Mouse (Mus musculus) MEL (cell line): ENCODE data around the gene Fchsd2. TPM values are rescaled to one million over a fixed set of nuclear protein-coding genes. Genes with fewer than 3 reads are reported as not detected.

Source experiments
- DNase-seq: peaks from one replicate; pipeline ENCODE4 v3.0.0; 2011; ENCODE audit warnings: low read depth, low spot score
- H3K27ac ChIP-seq: 2 replicates; pipeline ENCODE4 v1.5.1; 2012; ENCODE audit warnings: low read depth, mild to moderate bottlenecking, control low read depth, low read length, moderate library complexity; ENCODE audit not compliant: control insufficient read depth
- H3K27me3 ChIP-seq, 2 experiments: fragments of 150-350 bp in 1 of 2; sonication (generic) in 1 of 2; 2 replicates each; pipeline ENCODE4 v1.6.1; 2012; ENCODE audit warnings: low read length in 2 of 2, mild to moderate bottlenecking in 2 of 2, improper control_type of control experiment in 1 of 2, moderate library complexity in 1 of 2; ENCODE audit not compliant: insufficient read depth in 2 of 2, control insufficient read depth in 1 of 2
- H3K36me3 ChIP-seq, 2 experiments: 2 replicates each; pipeline ENCODE4 v1.6.1; 2012 to 2014; ENCODE audit warnings: low read length in 2 of 2, improper control_type of control experiment in 1 of 2, inconsistent platforms in 1 of 2, mild to moderate bottlenecking in 1 of 2; ENCODE audit not compliant: insufficient read depth in 2 of 2, control insufficient read depth in 1 of 2
- H3K4me1 ChIP-seq, 2 experiments: fragments of 150-350 bp in 1 of 2; sonication (generic) in 1 of 2; 2 replicates each; pipeline ENCODE4 v1.6.1; 2012; ENCODE audit warnings: low read length in 2 of 2, improper control_type of control experiment in 1 of 2, mild to moderate bottlenecking in 1 of 2; ENCODE audit not compliant: insufficient read depth in 2 of 2, control insufficient read depth in 1 of 2
- H3K4me3 ChIP-seq, 2 experiments: fragments of 150-350 bp in 1 of 2; sonication (generic) in 1 of 2; 2 replicates each; pipeline ENCODE4 v1.5.1; 2012; ENCODE audit warnings: low read depth in 2 of 2, low read length in 2 of 2, mild to moderate bottlenecking in 2 of 2, moderate library complexity in 2 of 2, control low read depth in 1 of 2, improper control_type of control experiment in 1 of 2; ENCODE audit not compliant: control insufficient read depth in 1 of 2, insufficient read depth in 1 of 2
- H3K79me2 ChIP-seq: 2 replicates; pipeline ENCODE4 v1.6.1; 2012; ENCODE audit warnings: mild to moderate bottlenecking, low read length, moderate library complexity; ENCODE audit not compliant: control insufficient read depth, poor library complexity, insufficient read depth
- H3K9ac ChIP-seq: 2 replicates; pipeline ENCODE4 v1.6.1; 2012; ENCODE audit warnings: low read depth, mild to moderate bottlenecking, control low read depth, low read length, moderate library complexity; ENCODE audit not compliant: control insufficient read depth, poor library complexity, severe bottlenecking
- H3K9me3 ChIP-seq: fragments of 150-350 bp; sonication (generic); replicated peaks from 2 replicates; pipeline ENCODE4 v1.6.1; 2012; ENCODE audit warnings: mild to moderate bottlenecking, low read length, improper control_type of control experiment, moderate library complexity; ENCODE audit not compliant: insufficient read depth
- BHLHE40 ChIP-seq: IDR thresholded peaks from 2 replicates; pipeline ENCODE4 v1.6.1; 2012; ENCODE audit warnings: low read depth, mild to moderate bottlenecking, inconsistent platforms, low read length, improper control_type of control experiment, borderline replicate concordance
- CHD1 ChIP-seq: IDR thresholded peaks from 2 replicates; pipeline ENCODE4 v1.6.1; 2012; ENCODE audit warnings: low read depth, mild to moderate bottlenecking, inconsistent platforms, low read length, improper control_type of control experiment
- CTCF ChIP-seq, 3 experiments: IDR thresholded peaks in 2 of 3; conservative IDR thresholded peaks in 1 of 3; 2 replicates each; pipeline ENCODE4 v1.5.1; 2011 to 2012; ENCODE audit warnings: low read length in 3 of 3, low read depth in 2 of 3, mild to moderate bottlenecking in 2 of 3, improper control_type of control experiment in 1 of 3, inconsistent platforms in 1 of 3, mixed read lengths in 1 of 3, moderate library complexity in 1 of 3; ENCODE audit not compliant: control insufficient read depth in 1 of 3, insufficient read depth in 1 of 3, poor library complexity in 1 of 3, severe bottlenecking in 1 of 3
- ELF1 ChIP-seq: IDR thresholded peaks from 2 replicates; pipeline ENCODE4 v1.6.1; 2014; ENCODE audit warnings: low read depth, mild to moderate bottlenecking, inconsistent platforms, low read length, improper control_type of control experiment, moderate library complexity
- EP300 ChIP-seq, 2 experiments: IDR thresholded peaks; 2 replicates each; pipeline ENCODE4 v1.6.1; 2011; ENCODE audit warnings: improper control_type of control experiment in 2 of 2, low read length in 2 of 2, low read depth in 1 of 2, mild to moderate bottlenecking in 1 of 2
- ETS1 ChIP-seq: IDR thresholded peaks from 2 replicates; pipeline ENCODE4 v1.6.1; 2012; ENCODE audit warnings: low read depth, mild to moderate bottlenecking, inconsistent platforms, low read length, improper control_type of control experiment, moderate library complexity
- GABPA ChIP-seq: IDR thresholded peaks from 2 replicates; pipeline ENCODE4 v1.6.1; 2012; ENCODE audit warnings: low read depth, mild to moderate bottlenecking, inconsistent platforms, low read length, improper control_type of control experiment, moderate library complexity
- GATA1 ChIP-seq: IDR thresholded peaks from 2 replicates; pipeline ENCODE4 v1.6.1; 2011; ENCODE audit warnings: low read depth, low read length, improper control_type of control experiment
- HCFC1 ChIP-seq: IDR thresholded peaks from 2 replicates; pipeline ENCODE4 v1.6.1; 2012; ENCODE audit warnings: low read depth, mild to moderate bottlenecking, inconsistent platforms, low read length, improper control_type of control experiment, moderate library complexity
- JUND ChIP-seq: IDR thresholded peaks from 2 replicates; pipeline ENCODE4 v1.6.1; 2011; ENCODE audit warnings: low read depth, mild to moderate bottlenecking, improper control_type of control experiment, low read length
- MAFK ChIP-seq: IDR thresholded peaks from 2 replicates; pipeline ENCODE4 v1.6.1; 2011; ENCODE audit warnings: low read depth, mild to moderate bottlenecking, low read length, improper control_type of control experiment, borderline replicate concordance
- MAZ ChIP-seq: IDR thresholded peaks from 2 replicates; pipeline ENCODE4 v1.6.1; 2012; ENCODE audit warnings: low read depth, mild to moderate bottlenecking, inconsistent platforms, low read length, improper control_type of control experiment
- MEF2A ChIP-seq: IDR thresholded peaks from 2 replicates; pipeline ENCODE4 v1.6.1; 2014; ENCODE audit warnings: low read depth, mild to moderate bottlenecking, inconsistent platforms, low read length, improper control_type of control experiment; ENCODE audit not compliant: poor library complexity, insufficient replicate concordance, severe bottlenecking; ENCODE audit errors: extremely low read depth
- MYC ChIP-seq: IDR thresholded peaks from 2 replicates; pipeline ENCODE4 v1.6.1; 2011; ENCODE audit warnings: low read depth, mild to moderate bottlenecking, low read length, improper control_type of control experiment, moderate library complexity
- NELFE ChIP-seq: IDR thresholded peaks from 2 replicates; pipeline ENCODE4 v1.6.1; 2011; ENCODE audit warnings: low read depth, low read length, improper control_type of control experiment
- NRF1 ChIP-seq: IDR thresholded peaks from 2 replicates; pipeline ENCODE4 v1.6.1; 2014; ENCODE audit warnings: low read depth, mild to moderate bottlenecking, inconsistent platforms, low read length, improper control_type of control experiment, moderate library complexity; ENCODE audit not compliant: poor library complexity, insufficient read depth, severe bottlenecking
- POLR2A ChIP-seq, 2 experiments: IDR thresholded peaks; 2 replicates each; pipeline ENCODE4 v1.6.1; 2011 to 2012; ENCODE audit warnings: low read length in 2 of 2, mild to moderate bottlenecking in 2 of 2, control low read depth in 1 of 2, improper control_type of control experiment in 1 of 2, low read depth in 1 of 2, moderate library complexity in 1 of 2; ENCODE audit not compliant: control insufficient read depth in 1 of 2, insufficient read depth in 1 of 2, poor library complexity in 1 of 2
- POLR2AphosphoS2 ChIP-seq: IDR thresholded peaks from 2 replicates; pipeline ENCODE4 v1.6.1; 2011; ENCODE audit warnings: low read length, improper control_type of control experiment
- POLR2AphosphoS5 ChIP-seq: IDR thresholded peaks from 2 replicates; pipeline ENCODE4 v1.6.1; 2012; ENCODE audit warnings: low read depth, borderline replicate concordance, mild to moderate bottlenecking, inconsistent platforms, low read length, moderate library complexity, mixed read lengths
- RAD21 ChIP-seq: IDR thresholded peaks from 2 replicates; pipeline ENCODE4 v1.6.1; 2011; ENCODE audit warnings: mild to moderate bottlenecking, low read depth, low read length, improper control_type of control experiment
- RCOR1 ChIP-seq: IDR thresholded peaks from 2 replicates; pipeline ENCODE4 v1.6.1; 2012; ENCODE audit warnings: low read depth, mild to moderate bottlenecking, inconsistent platforms, low read length, improper control_type of control experiment
- SIN3A ChIP-seq: IDR thresholded peaks from 2 replicates; pipeline ENCODE4 v1.6.1; 2012; ENCODE audit warnings: low read length, improper control_type of control experiment, inconsistent platforms
- SMC3 ChIP-seq: IDR thresholded peaks from 2 replicates; pipeline ENCODE4 v1.6.1; 2011; ENCODE audit warnings: low read depth, low read length, improper control_type of control experiment
- TBP ChIP-seq: IDR thresholded peaks from 2 replicates; pipeline ENCODE4 v1.8.0; 2011; ENCODE audit warnings: low read depth, low read length, improper control_type of control experiment
- TCF12 ChIP-seq: IDR thresholded peaks from 2 replicates; pipeline ENCODE4 v1.6.1; 2014; ENCODE audit warnings: low read depth, mild to moderate bottlenecking, inconsistent platforms, low read length, improper control_type of control experiment, moderate library complexity
- USF2 ChIP-seq, 2 experiments: IDR thresholded peaks; 2 replicates each; pipeline ENCODE4 v1.6.1; 2011 to 2012; ENCODE audit warnings: improper control_type of control experiment in 2 of 2, low read length in 2 of 2, borderline replicate concordance in 1 of 2, inconsistent platforms in 1 of 2, low read depth in 1 of 2, mild to moderate bottlenecking in 1 of 2; ENCODE audit not compliant: insufficient read depth in 1 of 2
- ZC3H11A ChIP-seq: IDR thresholded peaks from 2 replicates; pipeline ENCODE4 v1.6.1; 2012; ENCODE audit warnings: low read depth, mild to moderate bottlenecking, inconsistent platforms, low read length, improper control_type of control experiment
- ZMIZ1 ChIP-seq: IDR thresholded peaks from 2 replicates; pipeline ENCODE4 v1.6.1; 2012; ENCODE audit warnings: low read depth, mild to moderate bottlenecking, inconsistent platforms, low read length, improper control_type of control experiment, moderate library complexity
- ZNF384 ChIP-seq: IDR thresholded peaks from 2 replicates; pipeline ENCODE4 v1.6.1; 2012; ENCODE audit warnings: low read depth, mild to moderate bottlenecking, inconsistent platforms, low read length, improper control_type of control experiment
- polyA plus RNA-seq, 2 experiments: library from polyadenylated mRNA; stranded (reverse) in 1 of 2; unstranded in 1 of 2; fragments of >175 nt in 1 of 2; fragments of >200 nt in 1 of 2; gene quantifications; 2 replicates each; pipeline versions ENCODE4 v1.2.1 to v1.2.4; 2012; ENCODE audit warnings: low replicate concordance in 2 of 2, low read depth in 1 of 2; ENCODE audit not compliant: insufficient read length in 2 of 2, insufficient read depth in 1 of 2, missing spikeins in 1 of 2
- total RNA-seq: library from RNA; depleted of rRNA; stranded (reverse); fragments of 300-350 nt; gene quantifications from 2 replicates; pipeline ENCODE4 v1.2.3, GENCODE M21; 2012; rRNA removed

Fchsd2 gene
- total RNA-seq, result 3.8 and 3.9 TPM in 2 replicates
- 1 to 10 TPM in 1 of 2 experiments, not detected in 1; 6.3 TPM for polyA plus RNA-seq

- Histone ChIP-seq H3K4me3 (no peak within 1 kb of the TSS), H3K27ac (no peak within 1 kb of the TSS), H3K4me1 (peaks cover 0 to 3% of the 10 kb centered on the region in 2 experiments; a peak in 1 of 4 replicates), H3K27me3 (no peaks in the 10 kb centered on the region; a peak in 1 of 4 replicates), H3K9ac (no peak within 1 kb of the TSS), H3K79me2 (no peaks in the 10 kb centered on the region), H3K36me3 (peaks cover 0 to 4% of the 10 kb centered on the region in 2 experiments; a peak in 2 of 4 replicates), H3K9me3 (no peaks in the 10 kb centered on the region)
- TF ChIP-seq RAD21, result no peak
- no peak for TF ChIP-seq MAFK
- no peak for TF ChIP-seq GABPA
- TF ChIP-seq POLR2AphosphoS5, result no peak
- no peak for TF ChIP-seq MYC
- no peak for TF ChIP-seq NELFE
- TF ChIP-seq ZMIZ1, result no peak
- no peak for TF ChIP-seq BHLHE40
- no peak for TF ChIP-seq CTCF (IDR thresholded peaks at IDR 0.05 in 2 of 3, conservative IDR thresholded peaks at IDR 0.05 in 1 of 3; ENCODE audit: control insufficient read depth in 1 of 3, insufficient read depth in 1 of 3, low read depth in 2 of 3, low read length in 3 of 3, poor library complexity in 1 of 3, severe bottlenecking in 1 of 3)
- no peak for TF ChIP-seq USF2 (IDR thresholded peaks at IDR 0.05; ENCODE audit: borderline replicate concordance in 1 of 2, insufficient read depth in 1 of 2, low read depth in 1 of 2, low read length in 2 of 2)
- TF ChIP-seq POLR2A (IDR thresholded peaks at IDR 0.05; ENCODE audit: control insufficient read depth in 1 of 2, insufficient read depth in 1 of 2, low read depth in 1 of 2, low read length in 2 of 2, poor library complexity in 1 of 2), result no peak
- TF ChIP-seq POLR2AphosphoS2, result no peak
- no peak for TF ChIP-seq ZC3H11A
- TF ChIP-seq ZNF384, result no peak
- TF ChIP-seq ETS1, result no peak
- TF ChIP-seq RCOR1, result no peak
- no peak for TF ChIP-seq TCF12
- no peak for TF ChIP-seq TBP
- TF ChIP-seq MAZ, result no peak
- no peak for DNase-seq
Measured at GRCm38 (mm10) chr7:101092618-101093017, at the start of gene Fchsd2. Gene Fchsd2, plus strand, starts transcription at chr7:101092863.

DNA sequence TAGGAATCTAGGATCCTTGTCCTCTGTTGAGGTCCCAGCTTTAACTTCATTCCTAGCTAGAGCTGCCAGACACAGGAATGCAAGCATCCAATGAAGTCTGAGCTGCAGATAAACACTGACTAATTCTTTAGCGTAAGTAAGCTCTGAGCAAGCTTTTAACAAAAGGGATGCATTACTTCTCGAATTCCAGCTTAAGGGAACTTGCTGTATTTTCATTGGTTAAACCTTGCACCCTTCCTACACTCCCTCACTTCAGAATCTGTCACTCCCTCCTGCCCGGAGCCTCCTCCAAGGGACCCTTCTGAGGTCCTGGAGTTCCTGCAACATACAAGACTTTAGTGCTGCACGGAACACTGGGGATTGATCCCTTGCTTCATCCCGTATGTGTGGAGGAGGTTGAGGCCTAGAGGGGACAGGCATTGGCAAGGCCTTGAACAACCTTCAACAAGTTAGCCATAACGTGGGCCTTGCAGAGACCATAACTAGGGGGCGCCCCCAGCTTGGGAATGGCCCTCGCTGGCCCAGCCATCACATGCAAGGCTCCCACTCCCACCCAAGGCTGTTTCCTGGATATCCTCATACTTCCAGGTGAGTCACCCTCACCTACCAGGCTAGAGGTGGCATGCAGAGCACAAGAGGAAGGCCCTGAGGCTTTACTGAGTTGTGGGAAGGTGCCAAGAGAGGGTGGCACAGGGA is 48.7 kb upstream of the Fchsd2 start:
- Histone ChIP-seq H3K9ac (no peak overlapping the region), H3K4me3 (no peak overlapping the region), H3K79me2 (no peaks in the 10 kb centered on the region), H3K9me3 (no peaks in the 10 kb centered on the region), H3K4me1 (peaks cover 3 to 14% of the 10 kb centered on the region in 2 experiments), H3K27ac (no peak overlapping the region), H3K36me3 (peaks cover 0 to 2% of the 10 kb centered on the region in 2 experiments; a peak in 1 of 4 replicates), H3K27me3 (no peaks in the 10 kb centered on the region)
- DNase-seq, result no peak
- TF ChIP-seq ZNF384, result no peak
- no peak for TF ChIP-seq HCFC1
- TF ChIP-seq USF2 (IDR thresholded peaks at IDR 0.05; ENCODE audit: borderline replicate concordance in 1 of 2, insufficient read depth in 1 of 2, low read depth in 1 of 2, low read length in 2 of 2), result no peak
- no peak for TF ChIP-seq ZMIZ1
- TF ChIP-seq SMC3, result no peak
- no peak for TF ChIP-seq POLR2AphosphoS2
- no peak for TF ChIP-seq EP300 (IDR thresholded peaks at IDR 0.05; ENCODE audit: low read depth in 1 of 2, low read length in 2 of 2)
- no peak for TF ChIP-seq SIN3A
- TF ChIP-seq NELFE, result no peak
- TF ChIP-seq GATA1, result no peak
- TF ChIP-seq ELF1, result no peak
- no peak for TF ChIP-seq JUND
- TF ChIP-seq CHD1, result no peak
- TF ChIP-seq BHLHE40, result no peak
- TF ChIP-seq ZC3H11A, result no peak
- no peak for TF ChIP-seq NRF1
- no peak for TF ChIP-seq RAD21
- no peak for TF ChIP-seq GABPA
- no peak for TF ChIP-seq MEF2A
